Mouse (Mus musculus): Measurements from ENCODE around the gene Myct1. TPM values are rescaled to one million over a fixed set of nuclear protein-coding genes. Genes with fewer than 3 reads are reported as not detected.

Gene Myct1
- polyA plus RNA-seq, 1 experiment from 2014 or later = 1.0 TPM

DNA sequence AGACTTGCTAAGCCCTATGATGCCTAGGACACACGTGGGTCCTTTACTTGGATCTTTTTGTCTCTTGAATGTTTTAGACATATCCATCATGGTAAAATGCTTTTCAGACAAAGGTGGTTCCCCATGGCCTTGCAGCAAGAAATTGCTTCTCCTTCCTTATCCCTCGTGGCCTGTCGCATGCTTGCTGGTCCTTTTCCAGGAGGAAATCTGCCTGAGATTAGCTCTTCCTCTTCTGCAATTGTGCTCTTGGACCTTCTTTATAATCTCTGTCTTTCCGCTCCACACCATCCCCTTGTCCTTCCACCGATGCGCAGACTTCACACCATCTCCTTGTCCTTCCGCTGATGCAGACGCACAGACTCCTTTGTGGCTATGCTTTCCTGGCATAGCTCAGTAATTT, 23.5 kb upstream of the Myct1 start:
- H3K27ac ChIP-seq = no peak overlapping the region
- no peaks in the 10 kb centered on the region for H3K4me1 ChIP-seq
- H3K4me2 ChIP-seq = no peak overlapping the region
- H3K9ac ChIP-seq = no peak overlapping the region
- WGBS = 86% methylated on average over 8 of the region's 8 CpGs
- H3K27me3 ChIP-seq = no peaks in the 10 kb centered on the region
- no peak for ATAC-seq
- no peaks in the 10 kb centered on the region for H3K9me3 ChIP-seq (replicated peaks)
- H3K4me3 ChIP-seq = no peak overlapping the region
- no peaks in the 10 kb centered on the region for H3K36me3 ChIP-seq (ENCODE audit: poor library complexity, severe bottlenecking)

GRCm38 (mm10) chr10:5571332-5571731, 22.2 kb upstream of the Myct1 start:
- H3K27me3 ChIP-seq = no peaks in the 10 kb centered on the region
- H3K4me2 ChIP-seq = no peak overlapping the region
- H3K4me3 ChIP-seq = no peak overlapping the region
- WGBS = 78% methylated on average over 5 of the region's 5 CpGs
- H3K36me3 ChIP-seq (ENCODE audit: poor library complexity, severe bottlenecking) = no peaks in the 10 kb centered on the region
- H3K9me3 ChIP-seq (replicated peaks) = no peaks in the 10 kb centered on the region
- ATAC-seq = no peak
- no peaks in the 10 kb centered on the region for H3K4me1 ChIP-seq
- H3K9ac ChIP-seq = no peak overlapping the region
- H3K27ac ChIP-seq = no peak overlapping the region

DNA sequence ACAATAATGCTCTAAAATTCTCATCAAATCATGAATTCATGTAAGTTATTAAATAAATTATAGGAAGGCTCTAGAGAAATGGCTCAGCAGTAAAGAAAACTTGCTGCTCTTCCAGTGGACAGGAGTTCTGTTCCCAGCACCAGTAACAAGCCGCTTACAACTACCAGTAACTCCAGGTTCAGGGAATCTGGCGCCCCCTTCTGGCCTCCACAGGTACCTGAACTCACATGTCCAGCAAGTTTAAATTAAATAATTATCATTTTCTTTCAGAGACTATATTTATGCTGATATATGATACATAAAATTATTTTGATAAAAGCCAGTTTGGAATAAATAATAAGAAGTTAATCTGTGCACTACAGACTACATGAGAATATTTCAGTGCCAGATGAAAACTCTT, 20.2 kb upstream of the Myct1 start:
- Histone ChIP-seq H3K4me1 (no peaks in the 10 kb centered on the region), H3K36me3 (ENCODE audit: poor library complexity, severe bottlenecking) (no peaks in the 10 kb centered on the region), H3K9me3 (replicated peaks) (no peaks in the 10 kb centered on the region), H3K4me2 (no peak overlapping the region), H3K27ac (no peak overlapping the region), H3K27me3 (no peaks in the 10 kb centered on the region), H3K9ac (no peak overlapping the region), H3K4me3 (no peak overlapping the region)
- no peak for ATAC-seq
- 63% methylated on average over 2 of the region's 2 CpGs for WGBS

- Histone ChIP-seq H3K4me2 (no peak overlapping the region), H3K27ac (no peak overlapping the region), H3K4me3 (no peak overlapping the region), H3K9ac (no peak overlapping the region), H3K9me3 (replicated peaks) (no peaks in the 10 kb centered on the region), H3K4me1 (no peaks in the 10 kb centered on the region), H3K27me3 (no peaks in the 10 kb centered on the region), H3K36me3 (ENCODE audit: poor library complexity, severe bottlenecking) (no peaks in the 10 kb centered on the region)
- no peak for ATAC-seq
- WGBS = 83% methylated on average over 2 of the region's 2 CpGs
Observed at GRCm38 (mm10) chr10:5591061-5591460, 2.5 kb upstream of the Myct1 start.

GRCm38 (mm10) chr10:5591996-5592395, 1.6 kb upstream of the Myct1 start:
- Histone ChIP-seq H3K27ac (no peak overlapping the region), H3K4me1 (no peaks in the 10 kb centered on the region), H3K9me3 (replicated peaks) (no peaks in the 10 kb centered on the region), H3K4me3 (no peak overlapping the region), H3K36me3 (ENCODE audit: poor library complexity, severe bottlenecking) (no peaks in the 10 kb centered on the region), H3K27me3 (no peaks in the 10 kb centered on the region), H3K9ac (no peak overlapping the region), H3K4me2 (no peak overlapping the region)
- ATAC-seq = no peak
- 82% methylated on average over 4 of the region's 4 CpGs for WGBS

DNA sequence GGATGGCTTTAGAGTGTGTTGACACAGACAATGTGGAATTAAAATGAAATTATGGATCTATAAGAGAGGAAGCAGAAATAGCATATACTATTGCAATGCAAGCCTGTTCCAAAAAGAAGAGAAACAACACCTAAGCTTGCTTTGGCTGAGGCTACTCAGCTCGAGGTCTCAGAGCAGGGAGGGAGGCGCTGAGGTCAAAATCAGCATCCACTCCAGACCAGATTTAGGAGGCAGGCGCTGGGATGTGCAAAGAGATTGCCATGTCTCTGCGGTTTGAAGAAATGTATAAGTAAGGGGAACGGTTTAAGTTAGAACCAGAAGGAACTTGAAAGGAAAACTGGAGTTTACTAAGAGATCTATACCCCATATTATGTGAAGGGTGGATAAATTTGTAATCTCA, 882 bp downstream of the Myct1 start:
- no peak overlapping the region for H3K4me2 ChIP-seq
- ATAC-seq = no peak
- no peaks in the 10 kb centered on the region for H3K27me3 ChIP-seq
- H3K4me3 ChIP-seq = no peak overlapping the region
- H3K4me1 ChIP-seq = no peaks in the 10 kb centered on the region
- no peaks in the 10 kb centered on the region for H3K9me3 ChIP-seq (replicated peaks)
- H3K36me3 ChIP-seq (ENCODE audit: poor library complexity, severe bottlenecking) = no peaks in the 10 kb centered on the region
- no peak overlapping the region for H3K9ac ChIP-seq
- no peak overlapping the region for H3K27ac ChIP-seq
- WGBS = 76% methylated on average over 5 of the region's 5 CpGs

- Histone ChIP-seq H3K4me3 (no peak overlapping the region), H3K36me3 (ENCODE audit: poor library complexity, severe bottlenecking) (no peaks in the 10 kb centered on the region), H3K4me2 (no peak overlapping the region), H3K9ac (no peak overlapping the region), H3K27ac (no peak overlapping the region), H3K4me1 (no peaks in the 10 kb centered on the region), H3K27me3 (no peaks in the 10 kb centered on the region), H3K9me3 (replicated peaks) (no peaks in the 10 kb centered on the region)
- WGBS = 63% methylated on average over 6 of the region's 6 CpGs
- no peak for ATAC-seq
Observed at GRCm38 (mm10) chr10:5596559-5596958, 3.0 kb downstream of the Myct1 start.

- H3K27ac ChIP-seq = no peak overlapping the region
- H3K9ac ChIP-seq = no peak overlapping the region
- H3K4me1 ChIP-seq = no peaks in the 10 kb centered on the region
- H3K27me3 ChIP-seq = no peaks in the 10 kb centered on the region
- peak; percentile 94 for ATAC-seq
- H3K36me3 ChIP-seq (ENCODE audit: poor library complexity, severe bottlenecking) = no peaks in the 10 kb centered on the region
- H3K4me2 ChIP-seq = no peak overlapping the region
- H3K4me3 ChIP-seq = no peak overlapping the region
- H3K9me3 ChIP-seq (replicated peaks) = no peaks in the 10 kb centered on the region
- 20% methylated on average over 7 of the region's 7 CpGs for WGBS
Observed at GRCm38 (mm10) chr10:5600123-5600522, 6.5 kb downstream of the Myct1 start.

DNA sequence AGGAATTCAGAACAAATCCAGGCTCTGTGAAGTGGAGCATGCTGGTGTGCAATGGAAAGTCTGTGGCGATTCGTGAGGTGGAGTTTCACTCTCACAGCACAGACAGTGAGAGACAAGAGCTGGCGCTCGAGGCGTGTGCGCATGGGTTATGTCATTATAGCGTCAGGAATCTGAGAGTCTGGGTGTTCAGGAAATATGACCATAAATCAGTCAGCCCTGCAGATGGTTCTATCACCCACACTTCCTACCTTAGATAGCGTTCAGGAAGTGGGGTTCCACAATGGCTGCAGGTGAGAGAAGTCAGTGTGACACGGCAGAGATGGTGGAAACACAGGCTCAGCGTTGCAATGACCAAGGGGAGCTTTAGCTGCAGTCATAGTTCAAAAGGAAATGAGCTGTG, 9.9 kb downstream of the Myct1 start:
- ATAC-seq = no peak
- H3K9ac ChIP-seq = no peak overlapping the region
- no peaks in the 10 kb centered on the region for H3K4me1 ChIP-seq
- no peaks in the 10 kb centered on the region for H3K9me3 ChIP-seq (replicated peaks)
- no peak overlapping the region for H3K4me3 ChIP-seq
- H3K27ac ChIP-seq = no peak overlapping the region
- WGBS = 92% methylated on average over 10 of the region's 10 CpGs
- no peaks in the 10 kb centered on the region for H3K27me3 ChIP-seq
- no peaks in the 10 kb centered on the region for H3K36me3 ChIP-seq (ENCODE audit: poor library complexity, severe bottlenecking)
- no peak overlapping the region for H3K4me2 ChIP-seq

DNA sequence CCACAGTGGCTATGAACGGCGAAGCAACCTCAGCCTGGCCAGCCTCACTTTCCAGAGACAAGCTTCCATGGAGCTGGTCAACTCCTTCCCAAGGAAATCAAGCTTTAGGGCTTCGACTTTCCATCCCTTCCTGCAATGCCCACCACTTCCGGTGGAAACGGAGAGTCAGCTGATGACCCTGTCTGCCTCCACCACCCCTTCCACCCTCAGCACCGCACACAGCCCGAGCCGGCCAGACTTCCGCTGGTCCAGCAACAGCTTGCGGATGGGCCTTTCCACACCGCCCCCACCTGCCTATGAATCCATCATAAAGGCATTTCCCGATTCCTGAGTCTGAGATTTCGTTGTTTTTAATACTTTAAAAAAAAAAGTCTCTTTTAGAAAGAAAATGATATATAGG, 10.8 kb downstream of the Myct1 start:
- Histone ChIP-seq H3K36me3 (ENCODE audit: poor library complexity, severe bottlenecking) (no peaks in the 10 kb centered on the region), H3K27ac (no peak overlapping the region)
- 93% methylated on average over 13 of the region's 13 CpGs for WGBS

GRCm38 (mm10) chr10:5608874-5609273, 15.3 kb downstream of the Myct1 start:
- WGBS = 88% methylated on average over 3 of the region's 3 CpGs
- Histone ChIP-seq H3K4me1 (no peaks in the 10 kb centered on the region), H3K9me3 (replicated peaks) (no peaks in the 10 kb centered on the region), H3K36me3 (ENCODE audit: poor library complexity, severe bottlenecking) (no peaks in the 10 kb centered on the region), H3K27ac (no peak overlapping the region), H3K4me3 (no peak overlapping the region), H3K27me3 (no peaks in the 10 kb centered on the region), H3K4me2 (no peak overlapping the region), H3K9ac (no peak overlapping the region)
- no peak for ATAC-seq

More for the DNA sequence above, 10.8 kb downstream of the Myct1 start:
- Histone ChIP-seq H3K4me2 (no peak overlapping the region), H3K9ac (no peak overlapping the region), H3K4me3 (no peak overlapping the region), H3K9me3 (replicated peaks) (no peaks in the 10 kb centered on the region), H3K4me1 (no peaks in the 10 kb centered on the region), H3K27me3 (no peaks in the 10 kb centered on the region)
- ATAC-seq = no peak

DNA sequence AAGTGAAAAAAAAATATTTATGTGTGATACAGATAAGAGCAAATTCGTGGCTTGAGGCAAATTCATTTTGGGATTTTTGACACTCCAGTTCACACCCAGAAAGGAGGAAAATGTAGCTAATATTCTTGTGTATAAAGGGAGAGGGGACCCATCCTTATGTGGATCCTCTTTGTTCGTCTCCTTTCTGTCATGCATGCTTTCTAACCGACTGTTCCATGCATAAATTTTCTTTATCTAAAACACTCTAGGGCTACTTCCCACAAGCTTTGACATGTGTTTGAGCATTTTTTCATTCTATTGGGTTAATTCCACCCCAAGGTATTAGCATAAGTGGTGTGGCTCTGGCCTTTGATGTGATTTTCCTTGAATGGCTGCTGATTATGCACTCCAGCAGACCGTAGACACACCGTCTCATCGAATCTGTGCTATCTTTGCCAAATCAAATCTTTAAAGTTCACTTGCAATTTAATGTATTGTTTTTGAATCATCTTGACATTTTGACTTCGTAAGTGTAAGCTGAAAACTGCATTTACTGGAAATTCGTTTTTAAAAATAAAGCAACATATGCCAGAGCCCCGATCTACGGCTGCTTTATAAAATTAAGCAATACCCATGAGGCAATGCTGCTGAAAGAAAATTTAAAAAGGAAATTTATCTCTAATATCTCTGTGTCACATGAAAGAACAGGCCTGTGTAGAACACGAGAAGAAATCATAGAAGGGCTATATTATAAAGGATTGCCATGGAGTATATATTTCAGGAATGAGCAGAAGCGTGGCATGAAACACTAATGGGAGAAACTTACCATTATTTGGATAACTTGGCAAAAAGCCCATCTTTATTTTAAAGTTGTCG, 21.8 kb downstream of the Myct1 start:
- H3K9ac ChIP-seq = no peak overlapping the region
- ATAC-seq = peak; percentile 74; the same call in 1 of the 2 replicates
- 60% methylated on average over 13 of the region's 13 CpGs for WGBS
- H3K27me3 ChIP-seq = no peaks in the 10 kb centered on the region
- H3K36me3 ChIP-seq (ENCODE audit: poor library complexity, severe bottlenecking) = no peaks in the 10 kb centered on the region
- H3K4me2 ChIP-seq = no peak overlapping the region
- H3K9me3 ChIP-seq (replicated peaks) = no peaks in the 10 kb centered on the region
- no peak overlapping the region for H3K27ac ChIP-seq
- no peaks in the 10 kb centered on the region for H3K4me1 ChIP-seq
- H3K4me3 ChIP-seq = no peak overlapping the region

DNA sequence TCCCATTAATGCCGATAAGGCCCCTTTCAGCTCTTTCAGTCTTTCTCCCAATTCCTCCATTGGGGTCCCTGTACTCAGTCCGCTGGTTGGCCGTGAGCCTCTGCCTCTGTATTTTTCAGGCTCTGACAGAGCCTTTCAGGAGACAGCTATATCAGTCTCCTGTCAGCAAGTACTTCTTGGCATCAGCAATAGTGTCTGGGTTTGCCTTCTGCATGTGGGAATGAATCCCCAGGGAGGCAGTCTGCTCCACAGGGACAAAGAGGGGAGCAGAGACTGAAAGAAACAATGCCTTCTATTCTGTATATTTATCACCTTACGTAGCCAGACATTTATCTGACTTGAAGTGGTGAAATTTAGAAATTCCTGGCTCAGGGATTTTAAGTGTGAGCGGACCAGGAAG, 32.7 kb downstream of the Myct1 start:
- no peak overlapping the region for H3K4me3 ChIP-seq
- no peaks in the 10 kb centered on the region for H3K4me1 ChIP-seq
- no peaks in the 10 kb centered on the region for H3K9me3 ChIP-seq (replicated peaks)
- ATAC-seq = no peak
- no peaks in the 10 kb centered on the region for H3K27me3 ChIP-seq
- H3K9ac ChIP-seq = no peak overlapping the region
- WGBS = 76% methylated on average over 5 of the region's 5 CpGs
- H3K36me3 ChIP-seq (ENCODE audit: poor library complexity, severe bottlenecking) = no peaks in the 10 kb centered on the region
- no peak overlapping the region for H3K27ac ChIP-seq
- no peak overlapping the region for H3K4me2 ChIP-seq
